Mouse (Mus musculus) lung, postnatal 0 days (tissue): ENCODE measurements around the gene Alppl2. TPM values are rescaled to one million over a fixed set of nuclear protein-coding genes. Genes with fewer than 3 reads are reported as not detected.
A peak's percentile ranks its signal among the peaks of the same experiment; 100 is the strongest.

Experiments used
- ATAC-seq: fragments of 200-750 bp; cut with Nextera tagmentation; 2 replicates; pipeline ENCODE4 v1.8.0; 2017; ENCODE audit warnings: moderate library complexity
- DNase-seq: peaks from one replicate; pipeline ENCODE4 v3.0.0-alpha.2; 2016; ENCODE audit warnings: low spot score
- H3K27ac ChIP-seq: fragments of 300-500 bp; sonication (generic); 2 replicates; pipeline ENCODE4 v1.5.1; 2014; ENCODE audit warnings: antibody characterized with exemption, mild to moderate bottlenecking, low read length, mixed read lengths
- H3K27me3 ChIP-seq: fragments of 300-500 bp; sonication (generic); replicated peaks from 2 replicates; pipeline ENCODE4 v1.6.1; 2014; ENCODE audit warnings: low read length, mixed read lengths; ENCODE audit not compliant: insufficient read depth
- H3K36me3 ChIP-seq: fragments of 300-500 bp; sonication (generic); 2 replicates; pipeline ENCODE4 v1.6.1; 2014; ENCODE audit warnings: low read length, mixed read lengths; ENCODE audit not compliant: insufficient read depth
- H3K4me1 ChIP-seq: fragments of 300-500 bp; sonication (generic); 2 replicates; pipeline ENCODE4 v1.6.1; 2014; ENCODE audit warnings: antibody characterized with exemption, low read depth, low read length, mixed read lengths; ENCODE audit not compliant: insufficient read depth
- H3K4me2 ChIP-seq: fragments of 300-500 bp; sonication (generic); replicated peaks from 2 replicates; pipeline ENCODE4 v1.6.1; 2014; ENCODE audit warnings: low read depth, mild to moderate bottlenecking, low read length, moderate library complexity, mixed read lengths
- H3K4me3 ChIP-seq: fragments of 300-500 bp; sonication (generic); 2 replicates; pipeline ENCODE4 v1.5.1; 2014; ENCODE audit warnings: low read depth, low read length
- H3K9ac ChIP-seq: fragments of 300-500 bp; sonication (generic); replicated peaks from 2 replicates; pipeline ENCODE4 v1.6.1; 2014; ENCODE audit warnings: low read depth, mild to moderate bottlenecking
- H3K9me3 ChIP-seq: fragments of 300-500 bp; sonication (generic); 2 replicates; pipeline ENCODE4 v1.6.1; 2016; ENCODE audit warnings: low read length, mixed read lengths
- CTCF ChIP-seq: IDR thresholded peaks from 2 replicates; pipeline ENCODE4 v1.5.1; 2016; ENCODE audit warnings: antibody characterized with exemption, mild to moderate bottlenecking
- EP300 ChIP-seq: IDR thresholded peaks from 2 replicates; pipeline ENCODE4 v1.6.1; 2016; ENCODE audit warnings: antibody characterized with exemption, mild to moderate bottlenecking, control low read depth
- WGBS: fragments of 180-500 bp; shearing (Covaris S2); extraction: QIAGEN DNeasy Blood & Tissue Kit; methylation state at CpG from one replicate; pipeline ENCODE4 v1.1.7; 2014; 5-methylcytosine and 5-hydroxymethylcytosine counted together
- polyA plus RNA-seq: library from polyadenylated mRNA; unstranded; fragments of >200 nt; fragmentation: Nextera tagmentation; extraction: Ambion mirVana; gene quantifications from 2 replicates; pipeline ENCODE4 v1.2.1, GENCODE M21; 2015

Alppl2 gene
- 0.06 TPM in 1 of 2 replicates, not detected in the other for polyA plus RNA-seq

- DNase-seq (no peak), ATAC-seq (no peak)
- no peak within 1 kb of the TSS for H3K4me2 ChIP-seq
- TF ChIP-seq EP300 (no peak), CTCF (no peak)
- H3K27me3 ChIP-seq = no peaks in the 10 kb centered on the region
- no peak within 1 kb of the TSS for H3K27ac ChIP-seq
- no peak within 1 kb of the TSS for H3K9ac ChIP-seq
- H3K4me3 ChIP-seq = no peak within 1 kb of the TSS
- H3K9me3 ChIP-seq = no peaks in the 10 kb centered on the region
- no peaks in the 10 kb centered on the region for H3K36me3 ChIP-seq
- 77% methylated on average over 4 of the region's 4 CpGs for WGBS
- H3K4me1 ChIP-seq = no peaks in the 10 kb centered on the region
These were observed at the start of gene Alppl2 for GRCm38 (mm10) chr1:87089828-87090227. Alppl2 (minus strand) TSS chr1:87089928.

GRCm38 (mm10) chr1:87131803-87132202 lies 42.1 kb upstream of the Alppl2 start:
- ATAC-seq (no peak), DNase-seq (no peak)
- 84% methylated on average over 4 of the region's 4 CpGs for WGBS
- no peak overlapping the region for H3K4me3 ChIP-seq
- H3K9me3 ChIP-seq = no peaks in the 10 kb centered on the region
- no peak overlapping the region for H3K4me2 ChIP-seq
- H3K27me3 ChIP-seq = peaks cover 15% of the 10 kb centered on the region; the same call in 1 of the 2 replicates
- H3K9ac ChIP-seq = no peak overlapping the region
- H3K27ac ChIP-seq = no peak overlapping the region
- H3K4me1 ChIP-seq = no peaks in the 10 kb centered on the region
- no peaks in the 10 kb centered on the region for H3K36me3 ChIP-seq
- TF ChIP-seq CTCF (no peak), EP300 (no peak)

DNA sequence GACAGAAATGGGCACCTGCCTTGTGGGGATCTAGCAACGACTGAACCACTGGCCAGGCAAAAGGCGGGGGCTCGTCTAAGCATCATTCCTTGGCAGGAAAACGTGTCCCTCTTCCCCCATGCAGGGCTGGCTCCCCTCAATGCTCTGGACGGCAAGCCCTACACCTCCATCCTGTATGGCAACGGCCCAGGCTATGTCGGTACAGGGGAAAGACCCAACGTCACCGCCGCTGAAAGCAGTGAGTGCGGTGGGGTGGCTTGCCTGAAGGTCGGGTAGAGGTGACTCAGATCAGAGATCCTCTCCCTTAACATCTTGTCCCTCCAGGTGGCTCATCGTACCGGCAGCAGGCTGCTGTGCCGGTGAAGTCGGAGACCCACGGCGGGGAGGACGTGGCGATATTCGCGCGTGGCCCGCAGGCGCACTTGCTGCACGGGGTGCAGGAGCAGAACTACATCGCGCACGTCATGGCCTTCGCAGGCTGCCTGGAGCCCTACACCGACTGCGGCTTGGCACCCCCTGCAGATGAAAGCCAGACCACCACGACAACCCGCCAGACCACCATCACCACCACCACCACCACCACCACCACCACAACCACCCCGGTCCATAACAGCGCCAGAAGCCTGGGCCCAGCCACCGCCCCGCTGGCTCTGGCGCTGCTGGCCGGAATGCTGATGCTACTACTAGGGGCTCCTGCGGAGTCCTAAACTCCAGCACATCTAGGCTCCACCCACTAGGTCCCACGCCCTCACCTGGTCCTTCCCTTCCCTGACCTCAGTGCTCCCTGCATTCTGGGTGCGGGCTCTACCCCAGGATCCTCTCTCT lies 37.7 kb upstream of the Alppl2 start:
- no peak for TF ChIP-seq EP300
- no peak for TF ChIP-seq CTCF
- Histone ChIP-seq H3K4me3 (no peak overlapping the region), H3K4me1 (no peaks in the 10 kb centered on the region), H3K4me2 (no peak overlapping the region), H3K9me3 (no peaks in the 10 kb centered on the region), H3K9ac (no peak overlapping the region), H3K27me3 (peaks cover 21% of the 10 kb centered on the region), H3K36me3 (no peaks in the 10 kb centered on the region), H3K27ac (no peak overlapping the region)
- DNase-seq = no peak
- ATAC-seq = no peak
- 11% methylated on average over 35 of the region's 43 CpGs for WGBS

GRCm38 (mm10) chr1:87124673-87125072 lies 34.9 kb upstream of the Alppl2 start, which contains the start of gene Akp3:
Akp3 (plus strand) TSS chr1:87124973.
- H3K9ac ChIP-seq = no peak within 1 kb of the TSS
- no peak within 1 kb of the TSS for H3K4me2 ChIP-seq
- no peaks in the 10 kb centered on the region for H3K9me3 ChIP-seq
- ATAC-seq = no peak
- H3K4me3 ChIP-seq = no peak within 1 kb of the TSS
- H3K36me3 ChIP-seq = no peaks in the 10 kb centered on the region
- no peaks in the 10 kb centered on the region for H3K4me1 ChIP-seq
- WGBS = 74% methylated on average over 6 of the region's 6 CpGs
- TF ChIP-seq CTCF (no peak), EP300 (no peak)
- DNase-seq = no peak
- no peak within 1 kb of the TSS for H3K27ac ChIP-seq
- H3K27me3 ChIP-seq = peaks cover 21% of the 10 kb centered on the region

DNA sequence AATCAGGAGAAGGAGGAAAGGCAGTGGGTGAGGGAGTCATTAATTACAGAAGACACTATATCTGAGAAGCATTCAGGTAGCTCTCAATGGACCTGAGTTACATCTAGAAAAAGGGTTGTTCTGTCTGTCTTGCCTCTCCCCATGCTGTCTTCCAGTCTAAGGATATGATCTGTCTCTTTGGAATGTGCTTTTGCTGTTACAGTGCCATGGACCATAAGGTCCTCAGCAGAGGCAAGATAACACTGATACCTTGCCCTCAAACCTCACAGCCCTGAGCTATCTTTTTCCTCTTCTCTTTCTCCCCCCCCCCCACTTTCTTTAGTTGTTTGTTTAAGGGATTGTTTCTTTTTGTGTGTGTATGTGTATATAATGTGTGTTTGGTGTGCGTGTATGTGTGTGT lies 25.1 kb upstream of the Alppl2 start:
- 72% methylated on average over 1 of the region's 1 CpGs for WGBS
- Histone ChIP-seq H3K4me2 (no peak overlapping the region), H3K9ac (no peak overlapping the region), H3K27me3 (no peaks in the 10 kb centered on the region), H3K9me3 (no peaks in the 10 kb centered on the region), H3K4me1 (no peaks in the 10 kb centered on the region), H3K36me3 (no peaks in the 10 kb centered on the region), H3K4me3 (no peak overlapping the region), H3K27ac (no peak overlapping the region)
- no peak for TF ChIP-seq CTCF
- TF ChIP-seq EP300 = no peak
- DNase-seq (no peak), ATAC-seq (no peak)

GRCm38 (mm10) chr1:87111719-87112354 lies 22.1 kb upstream of the Alppl2 start:
- no peak overlapping the region for H3K9ac ChIP-seq
- H3K4me1 ChIP-seq = no peaks in the 10 kb centered on the region
- TF ChIP-seq EP300 (no peak), CTCF (peak; percentile 57)
- H3K36me3 ChIP-seq = no peaks in the 10 kb centered on the region
- no peak overlapping the region for H3K4me2 ChIP-seq
- H3K27me3 ChIP-seq = no peaks in the 10 kb centered on the region
- no peaks in the 10 kb centered on the region for H3K9me3 ChIP-seq
- ATAC-seq (no peak), DNase-seq (peak; percentile 7)
- no peak overlapping the region for H3K27ac ChIP-seq
- no peak overlapping the region for H3K4me3 ChIP-seq
- WGBS = 34% methylated on average over 9 of the region's 9 CpGs
